Mouse (Mus musculus) cortical plate, adult 2 months (tissue): Measurements from ENCODE around the gene Clspn.

Experiments
- CTCF ChIP-seq: fragments of 200-500 bp; IDR thresholded peaks from 2 replicates; pipeline ENCODE4 v1.5.1; 2011; ENCODE audit warnings: mild to moderate bottlenecking, control low read depth, low read length; ENCODE audit not compliant: insufficient read depth; ENCODE audit errors: extremely low read depth
- POLR2A ChIP-seq: fragments of 200-500 bp; IDR thresholded peaks from 2 replicates; pipeline ENCODE4 v1.6.1; 2011; ENCODE audit warnings: mild to moderate bottlenecking, low read length, control low read depth; ENCODE audit not compliant: insufficient read depth; ENCODE audit errors: extremely low read depth

DNA sequence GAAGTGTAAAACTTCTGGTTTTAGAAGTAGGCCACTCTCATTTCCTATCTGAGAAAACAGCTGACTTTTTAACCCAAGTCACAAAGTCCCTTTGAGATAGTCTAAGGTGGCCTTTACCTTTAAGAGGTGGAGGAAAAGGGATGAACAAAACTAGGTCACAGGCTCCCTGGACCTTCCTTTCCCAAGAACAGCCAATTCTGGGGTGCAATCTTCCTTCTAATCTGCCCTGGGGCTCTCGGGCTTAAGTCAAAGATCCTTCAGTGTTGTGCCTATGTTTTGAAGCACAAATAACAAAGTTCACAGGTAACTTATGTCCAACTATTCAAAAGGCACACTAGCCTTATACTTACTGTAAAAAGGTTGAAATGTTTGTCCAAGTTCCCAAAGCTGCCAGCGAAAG lies 47.4 kb downstream of the Clspn start:
- TF ChIP-seq CTCF, result no peak
- TF ChIP-seq POLR2A, result no peak
